Mouse (Mus musculus) layer of hippocampus, adult 9-11 months (tissue): ENCODE measurements around the gene Fas.

Source experiments
- DNase-seq: peaks from one replicate; pipeline ENCODE4 v3.0.0; 2022

Gene Fas

GRCm38 (mm10) chr19:34284383-34284782 is 6.1 kb upstream of the Fas start:
- no peak for DNase-seq

GRCm38 (mm10) chr19:34284826-34285225 is 5.6 kb upstream of the Fas start:
- DNase-seq, result no peak

- no peak for DNase-seq
Observed at GRCm38 (mm10) chr19:34287221-34287620, 3.2 kb upstream of the Fas start.

GRCm38 (mm10) chr19:34287656-34288415 is 2.6 kb upstream of the Fas start:
- DNase-seq, result no peak

GRCm38 (mm10) chr19:34288696-34289095 is 1.8 kb upstream of the Fas start:
- no peak for DNase-seq

GRCm38 (mm10) chr19:34290872-34291341 is 441 bp downstream of the Fas start:
- DNase-seq, result no peak

- DNase-seq, result no peak
Observed at GRCm38 (mm10) chr19:34291379-34291778, 913 bp downstream of the Fas start.

- no peak for DNase-seq
Observed at GRCm38 (mm10) chr19:34291956-34292355, 1.5 kb downstream of the Fas start.

GRCm38 (mm10) chr19:34292701-34293100 is 2.2 kb downstream of the Fas start:
- no peak for DNase-seq

- DNase-seq, result no peak
Observed at GRCm38 (mm10) chr19:34293376-34293947, 3.0 kb downstream of the Fas start.

- DNase-seq, result no peak
Observed at GRCm38 (mm10) chr19:34295442-34295841, 5.0 kb downstream of the Fas start.

GRCm38 (mm10) chr19:34298531-34298930 is 8.1 kb downstream of the Fas start:
- no peak for DNase-seq

GRCm38 (mm10) chr19:34299229-34299628 is 8.8 kb downstream of the Fas start:
- no peak for DNase-seq

- no peak for DNase-seq
Observed at GRCm38 (mm10) chr19:34300430-34300829, 10.0 kb downstream of the Fas start.

- no peak for DNase-seq
Observed at GRCm38 (mm10) chr19:34304917-34305316, 14.5 kb downstream of the Fas start.

- DNase-seq, result no peak
Observed at GRCm38 (mm10) chr19:34306794-34307193, 16.3 kb downstream of the Fas start.

- no peak for DNase-seq
Observed at GRCm38 (mm10) chr19:34312151-34312728, 21.8 kb downstream of the Fas start.

- DNase-seq, result no peak
Observed at GRCm38 (mm10) chr19:34328051-34328450, 37.6 kb downstream of the Fas start.

- peak; percentile 34 for DNase-seq
Observed at GRCm38 (mm10) chr19:34334300-34334699, 43.8 kb downstream of the Fas start.

- peak; percentile 4 for DNase-seq
Observed at GRCm38 (mm10) chr19:34344702-34345101, 54.2 kb downstream of the Fas start.

- DNase-seq, result peak; percentile 9
Observed at GRCm38 (mm10) chr19:34345616-34346267, 55.3 kb downstream of the Fas start.

- no peak for DNase-seq
Observed at GRCm38 (mm10) chr19:34353291-34353805, 62.9 kb downstream of the Fas start.

- DNase-seq, result no peak
Observed at GRCm38 (mm10) chr19:34362639-34363038, 72.2 kb downstream of the Fas start.
